Mouse (Mus musculus) heart, embryonic 14.5 days (tissue): Measurements from ENCODE around the gene Litaf. TPM values are rescaled to one million over a fixed set of nuclear protein-coding genes. Genes with fewer than 3 reads are reported as not detected.

Experiments used
- ATAC-seq: fragments of 200-750 bp; cut with Nextera tagmentation; 2 replicates; pipeline ENCODE4 v1.8.0; 2017; ENCODE audit warnings: low read depth, moderate TSS enrichment; ENCODE audit not compliant: insufficient number of reproducible peaks, insufficient read depth, low FRiP score
- H3K27ac ChIP-seq, 2 experiments: fragments of 200-500 bp in 1 of 2; fragments of 300-500 bp in 1 of 2; sonication (generic) in 1 of 2; replicated peaks in 1 of 2; 2 replicates each; pipeline ENCODE4 v1.5.1; 2012 to 2014; ENCODE audit warnings: low read depth in 2 of 2, low read length in 2 of 2, control low read depth in 1 of 2, mild to moderate bottlenecking in 1 of 2, mixed read lengths in 1 of 2; ENCODE audit not compliant: control insufficient read depth in 1 of 2, insufficient read depth in 1 of 2
- H3K27me3 ChIP-seq: fragments of 300-500 bp; sonication (generic); 2 replicates; pipeline ENCODE4 v1.6.1; 2014; ENCODE audit warnings: mild to moderate bottlenecking, low read length, control low read depth; ENCODE audit not compliant: control insufficient read depth, insufficient read depth
- H3K36me3 ChIP-seq: fragments of 300-500 bp; sonication (generic); 2 replicates; pipeline ENCODE4 v1.6.1; 2014; ENCODE audit warnings: mild to moderate bottlenecking, control low read depth, low read length, mixed read lengths; ENCODE audit not compliant: control insufficient read depth, insufficient read depth
- H3K4me1 ChIP-seq, 2 experiments: fragments of 200-500 bp in 1 of 2; fragments of 300-500 bp in 1 of 2; sonication (generic) in 1 of 2; 2 replicates each; pipeline ENCODE4 v1.6.1; 2012 to 2014; ENCODE audit warnings: low read length in 2 of 2, control low read depth in 1 of 2, mixed read lengths in 1 of 2; ENCODE audit not compliant: control insufficient read depth in 2 of 2, insufficient read depth in 2 of 2
- H3K4me2 ChIP-seq: fragments of 300-500 bp; sonication (generic); 2 replicates; pipeline ENCODE4 v1.6.1; 2014; ENCODE audit warnings: mild to moderate bottlenecking, low read length
- H3K4me3 ChIP-seq, 2 experiments: fragments of 200-500 bp in 1 of 2; fragments of 300-500 bp in 1 of 2; sonication (generic) in 1 of 2; 2 replicates each; pipeline ENCODE4 v1.5.1; 2012 to 2014; ENCODE audit warnings: low read length in 2 of 2, mild to moderate bottlenecking in 2 of 2, control low read depth in 1 of 2, low read depth in 1 of 2, moderate library complexity in 1 of 2; ENCODE audit not compliant: control insufficient read depth in 1 of 2, insufficient read depth in 1 of 2
- H3K9ac ChIP-seq: fragments of 300-500 bp; sonication (generic); 2 replicates; pipeline ENCODE4 v1.6.1; 2014; ENCODE audit warnings: mild to moderate bottlenecking, low read length
- H3K9me3 ChIP-seq: fragments of 300-500 bp; sonication (generic); 2 replicates; pipeline ENCODE4 v1.6.1; 2016; ENCODE audit warnings: low read length, control low read depth; ENCODE audit not compliant: control insufficient read depth
- WGBS: fragments of 180-500 bp; shearing (Covaris S2); extraction: QIAGEN DNeasy Blood & Tissue Kit; methylation state at CpG from one replicate; pipeline ENCODE4 v1.1.7; 2014; 5-methylcytosine and 5-hydroxymethylcytosine counted together
- polyA plus RNA-seq: library from polyadenylated mRNA; unstranded; fragments of >200 nt; fragmentation: Nextera tagmentation; extraction: Ambion mirVana; gene quantifications from 2 replicates; pipeline ENCODE4 v1.2.1, GENCODE M21; 2014

The Litaf gene
- polyA plus RNA-seq, 1 experiment from 2014 or later: 71.8 TPM

DNA sequence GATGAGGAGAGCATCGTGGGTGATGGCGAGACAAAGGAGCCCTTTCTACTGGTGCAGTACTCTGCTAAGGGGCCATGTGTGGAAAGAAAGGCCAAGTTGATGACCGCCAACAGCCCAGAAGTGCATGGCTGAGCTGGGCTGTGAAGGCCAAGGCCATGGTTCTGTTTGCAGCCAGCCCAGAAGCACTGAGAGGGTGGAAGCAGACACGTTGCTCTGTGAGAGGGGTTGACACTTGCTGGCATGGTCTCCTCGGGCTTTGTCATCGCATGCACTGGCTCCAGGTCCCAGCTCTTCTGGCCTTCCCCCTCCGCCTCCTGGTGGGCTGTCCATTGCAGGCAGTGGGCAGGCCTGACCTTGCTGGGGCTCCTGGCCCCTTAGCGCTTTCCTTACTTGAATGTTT is 6.5 kb upstream of the Litaf start:
- Histone ChIP-seq H3K36me3 (peaks cover 68% of the 10 kb centered on the region), H3K4me1 (peaks cover 29 to 38% of the 10 kb centered on the region in 2 experiments), H3K27ac (no peak overlapping the region), H3K9me3 (no peaks in the 10 kb centered on the region), H3K9ac (no peak overlapping the region), H3K27me3 (no peaks in the 10 kb centered on the region), H3K4me2 (no peak overlapping the region), H3K4me3 (no peak overlapping the region)
- ATAC-seq: no peak
- 71% methylated on average over 8 of the region's 8 CpGs for WGBS

DNA sequence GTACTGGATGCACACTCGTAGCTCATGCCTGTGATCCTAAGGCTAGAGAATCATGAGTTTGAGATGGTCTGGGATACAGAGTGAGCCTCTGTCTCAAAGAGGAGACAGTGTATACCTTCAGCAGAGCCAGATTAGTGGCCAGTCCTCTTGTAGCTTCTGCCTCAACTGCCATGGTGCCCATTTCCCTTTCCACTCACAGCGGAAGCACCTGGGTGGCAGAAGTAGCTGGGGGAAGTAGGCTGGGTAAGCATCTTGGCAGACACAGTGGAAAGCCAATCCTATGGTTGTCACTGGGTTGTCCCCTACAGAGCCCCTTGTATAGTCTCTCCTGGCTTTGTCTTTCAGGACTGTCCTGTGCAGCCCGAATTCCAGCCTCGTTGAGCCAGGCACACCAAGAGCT is 5.9 kb upstream of the Litaf start:
- peaks cover 33 to 42% of the 10 kb centered on the region in 2 experiments for H3K4me1 ChIP-seq
- peaks cover 62% of the 10 kb centered on the region for H3K36me3 ChIP-seq
- 92% methylated on average over 4 of the region's 4 CpGs for WGBS

DNA sequence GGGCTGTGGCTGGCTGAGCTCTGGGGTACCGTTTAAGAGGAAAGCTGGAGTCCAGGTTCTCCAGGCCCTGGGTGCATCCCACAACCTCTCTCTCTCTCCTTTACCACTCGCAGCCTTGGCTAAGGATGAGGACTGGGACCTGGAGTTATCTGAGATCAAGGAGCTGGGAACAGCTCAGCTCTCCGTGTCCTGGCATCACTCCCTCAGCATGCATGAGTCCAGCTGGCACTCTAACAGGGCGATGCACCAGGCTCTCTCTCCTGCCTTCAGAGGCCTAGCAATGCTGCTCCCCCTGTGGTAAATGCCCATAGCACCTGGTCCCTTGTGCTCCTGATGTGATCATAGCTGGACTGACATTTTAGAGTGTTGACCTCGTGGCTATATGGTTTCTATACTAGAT is 5.2 kb upstream of the Litaf start:
- H3K4me3 ChIP-seq: no peak overlapping the region
- no peaks in the 10 kb centered on the region for H3K9me3 ChIP-seq
- H3K27me3 ChIP-seq: no peaks in the 10 kb centered on the region
- no peak for ATAC-seq
- H3K27ac ChIP-seq: no peak overlapping the region
- H3K9ac ChIP-seq: no peak overlapping the region
- WGBS: 63% methylated on average over 5 of the region's 5 CpGs
- H3K4me2 ChIP-seq: no peak overlapping the region
- peaks cover 33 to 42% of the 10 kb centered on the region in 2 experiments for H3K4me1 ChIP-seq
- H3K36me3 ChIP-seq: peaks cover 55% of the 10 kb centered on the region

More for the DNA sequence above, 5.9 kb upstream of the Litaf start:
- no peak for ATAC-seq
- Histone ChIP-seq H3K27ac (no peak overlapping the region), H3K9me3 (no peaks in the 10 kb centered on the region), H3K4me3 (no peak overlapping the region), H3K9ac (no peak overlapping the region), H3K4me2 (no peak overlapping the region), H3K27me3 (no peaks in the 10 kb centered on the region)

DNA sequence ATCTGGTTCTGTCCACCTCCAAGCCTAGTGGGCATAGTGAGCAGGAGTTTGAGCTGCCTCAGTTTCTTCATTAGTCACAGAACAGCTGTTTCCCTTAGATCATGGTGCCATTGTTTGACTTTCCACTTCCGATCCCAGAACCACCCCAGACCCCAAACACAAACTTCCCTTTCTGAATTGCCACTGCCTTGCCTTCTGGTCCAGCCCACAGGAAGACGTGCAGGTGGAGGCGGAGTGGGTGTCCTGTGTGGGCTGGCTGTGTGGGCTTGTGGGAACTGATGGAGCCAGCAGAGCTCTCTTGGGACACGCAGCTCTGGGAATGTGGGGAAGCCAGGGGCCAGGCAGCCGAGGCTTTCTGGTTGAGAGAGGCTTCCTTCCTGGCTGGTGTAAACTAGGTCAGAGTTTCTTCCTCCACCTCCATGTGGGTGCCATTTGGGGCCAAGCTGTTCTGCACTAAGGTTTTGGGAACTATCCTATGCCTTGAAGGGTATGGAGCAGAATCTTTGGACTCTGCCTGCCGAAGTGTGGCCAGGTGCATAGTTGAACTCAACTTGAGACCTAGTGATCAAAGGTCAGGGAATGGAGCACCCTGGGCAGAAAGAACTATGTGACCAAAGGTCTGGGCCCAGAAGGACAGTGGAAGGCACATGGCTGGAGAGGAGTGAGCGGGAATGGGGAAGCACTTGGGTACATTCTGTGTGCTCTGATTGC is 3.9 kb upstream of the Litaf start:
- peaks cover 40 to 50% of the 10 kb centered on the region in 2 experiments for H3K4me1 ChIP-seq
- WGBS: 67% methylated on average over 7 of the region's 7 CpGs

DNA sequence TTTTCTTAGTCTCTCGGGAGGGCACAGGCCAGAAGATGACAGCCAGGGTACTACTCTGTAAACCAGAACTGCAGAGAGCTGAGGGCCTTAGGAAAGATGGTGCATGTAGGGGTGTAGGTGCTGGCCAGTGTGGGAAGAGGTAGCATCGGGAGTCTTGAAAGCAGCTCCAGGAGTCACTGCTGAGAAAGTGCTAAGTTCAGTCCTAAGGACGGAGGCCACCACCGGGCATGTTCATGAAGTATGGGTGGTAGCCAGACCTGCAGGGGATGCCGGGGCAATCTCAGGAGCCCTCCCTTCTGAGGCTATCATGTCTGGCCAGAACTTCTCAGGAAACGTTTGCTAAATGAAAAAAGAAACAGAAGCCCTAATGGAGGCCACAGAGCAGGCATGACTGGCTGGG is 3.3 kb upstream of the Litaf start:
- ATAC-seq: no peak
- Histone ChIP-seq H3K4me1 (peaks cover 41 to 55% of the 10 kb centered on the region in 2 experiments), H3K4me2 (peak overlapping the region; percentile 69), H3K27me3 (no peaks in the 10 kb centered on the region), H3K27ac (peak overlapping the region; percentile 30 to 62), H3K9me3 (no peaks in the 10 kb centered on the region), H3K36me3 (peaks cover 37% of the 10 kb centered on the region), H3K9ac (peak overlapping the region; percentile 22; the same call in 1 of the 2 replicates), H3K4me3 (no peak overlapping the region)
- 69% methylated on average over 6 of the region's 6 CpGs for WGBS

More for the DNA sequence above, 3.9 kb upstream of the Litaf start:
- Histone ChIP-seq H3K27ac (peak overlapping the region; percentile 30 to 62), H3K4me2 (peak overlapping the region; percentile 69), H3K9me3 (no peaks in the 10 kb centered on the region), H3K36me3 (peaks cover 43% of the 10 kb centered on the region), H3K4me3 (no peak overlapping the region), H3K9ac (no peak overlapping the region; the same call in 1 of the 2 replicates), H3K27me3 (no peaks in the 10 kb centered on the region)
- ATAC-seq: no peak

DNA sequence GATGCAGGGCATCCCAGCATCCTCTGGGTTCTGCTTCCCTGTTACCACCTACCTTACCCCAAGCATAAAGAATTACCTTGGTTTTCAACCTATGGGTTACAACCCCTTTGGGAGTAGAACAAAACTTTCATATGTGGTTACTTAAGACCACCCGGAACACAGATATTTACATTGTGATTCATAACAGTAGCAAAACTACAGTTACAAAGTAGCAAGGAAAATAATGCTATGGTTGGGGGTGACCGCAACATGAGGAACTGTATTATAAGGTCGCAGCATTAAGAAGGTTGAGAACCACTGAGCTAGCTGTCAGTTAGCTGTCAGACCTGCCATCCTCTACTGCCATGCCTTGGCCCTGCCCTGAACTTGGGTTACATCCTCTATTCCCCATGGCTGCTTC is 2.7 kb upstream of the Litaf start:
- H3K4me1 ChIP-seq: peaks cover 45 to 61% of the 10 kb centered on the region in 2 experiments

DNA sequence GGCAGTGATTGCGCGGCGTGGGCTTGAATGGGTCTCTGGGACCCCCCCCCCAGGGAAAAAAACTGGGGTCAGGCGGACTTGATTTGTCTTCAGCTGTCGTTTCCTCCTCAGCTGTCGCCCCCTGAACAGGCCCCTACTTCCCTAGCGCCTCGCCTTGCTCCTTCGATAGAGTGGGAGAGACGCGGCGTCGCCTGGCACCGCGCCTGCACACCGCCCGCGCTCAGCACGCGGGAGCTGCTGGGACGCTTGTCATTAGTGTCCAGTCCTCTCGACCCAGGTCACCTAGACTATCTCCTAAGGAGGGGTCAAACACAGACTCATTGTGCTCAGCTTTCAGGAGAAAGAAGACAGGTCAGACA is 855 bp upstream of the Litaf start:
- Histone ChIP-seq H3K27ac (peak overlapping the region; percentile 88), H3K4me2 (peak overlapping the region; percentile 69), H3K9ac (peak overlapping the region; percentile 86), H3K36me3 (peaks cover 12% of the 10 kb centered on the region), H3K4me1 (peaks cover 52 to 78% of the 10 kb centered on the region in 2 experiments), H3K27me3 (no peaks in the 10 kb centered on the region), H3K9me3 (no peaks in the 10 kb centered on the region), H3K4me3 (peak overlapping the region; percentile 66 to 79)
- under 1% methylated on average over 21 of the region's 22 CpGs for WGBS
- ATAC-seq: no peak

More for the DNA sequence above, 2.7 kb upstream of the Litaf start:
- Histone ChIP-seq H3K4me3 (no peak overlapping the region), H3K9me3 (no peaks in the 10 kb centered on the region), H3K36me3 (peaks cover 31% of the 10 kb centered on the region), H3K27ac (peak overlapping the region in 1 of 2 experiments; percentile 62; a peak in 1 of 4 replicates), H3K9ac (peak overlapping the region; percentile 22; the same call in 1 of the 2 replicates), H3K4me2 (peak overlapping the region; percentile 69), H3K27me3 (no peaks in the 10 kb centered on the region)
- WGBS: 90% methylated on average over 3 of the region's 3 CpGs
- ATAC-seq: no peak
